Mouse (Mus musculus): Measurements from ENCODE around the gene Socs5. TPM values are rescaled to one million over a fixed set of nuclear protein-coding genes. Genes with fewer than 3 reads are reported as not detected.

The Socs5 gene
- polyA plus RNA-seq, 1 experiment from 2014 or later, result 10.8 TPM

DNA sequence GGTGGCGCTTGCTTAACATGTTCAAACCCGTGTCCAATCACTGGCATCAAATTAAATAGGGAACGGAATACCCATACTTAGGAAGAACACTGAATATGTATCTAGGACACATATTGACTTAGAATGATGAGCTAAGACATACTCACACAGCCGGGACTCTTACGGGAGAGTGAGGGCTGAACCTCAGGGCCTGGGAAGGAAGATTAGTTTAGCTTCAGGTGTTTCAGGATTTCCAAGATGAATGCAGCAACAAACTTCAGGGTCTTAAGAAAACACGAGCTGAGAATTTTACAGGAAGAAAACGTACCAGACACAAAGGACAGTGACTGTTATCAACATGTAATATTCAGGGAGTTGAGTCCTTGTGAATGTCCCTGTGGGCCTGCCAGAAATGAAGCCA lies 26.8 kb upstream of the Socs5 start:
- Histone ChIP-seq H3K4me3 (ENCODE audit: low read length) (no peak overlapping the region), H3K4me1 (ENCODE audit: control insufficient read depth, insufficient read depth, low read length) (no peaks in the 10 kb centered on the region), H3K9me3 (replicated peaks; ENCODE audit: control insufficient read depth, low read length) (no peaks in the 10 kb centered on the region), H3K9ac (ENCODE audit: low read length) (no peak overlapping the region), H3K4me2 (ENCODE audit: low read depth, low read length) (no peak overlapping the region), H3K27ac (ENCODE audit: low read length) (no peak overlapping the region), H3K27me3 (ENCODE audit: control insufficient read depth, insufficient read depth, low read length) (no peaks in the 10 kb centered on the region), H3K36me3 (ENCODE audit: control insufficient read depth, insufficient read depth) (no peaks in the 10 kb centered on the region)
- ATAC-seq (replicated peaks; ENCODE audit: extremely low read depth, insufficient read depth, low FRiP score), result no peak
- 82% methylated on average over 7 of the region's 7 CpGs for WGBS

DNA sequence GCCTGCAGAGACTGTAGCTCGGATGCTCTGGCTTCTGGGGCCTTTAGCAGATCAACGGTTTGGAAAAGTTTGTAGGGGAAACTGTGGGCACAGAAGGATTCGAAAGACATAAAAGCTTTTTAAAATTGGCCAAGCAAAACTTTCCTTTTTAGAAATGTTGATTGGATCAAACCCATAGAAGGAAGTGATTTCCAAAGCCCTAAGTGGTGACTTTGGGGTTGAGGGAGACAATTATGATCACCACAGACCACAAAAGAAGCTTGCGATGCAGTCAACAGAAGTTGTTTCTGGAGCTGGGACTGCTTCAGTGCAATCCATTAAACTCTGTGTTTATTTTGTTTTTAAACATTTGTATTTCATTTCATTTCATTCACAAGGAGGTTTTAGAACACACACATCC lies 24.9 kb upstream of the Socs5 start:
- H3K9me3 ChIP-seq (replicated peaks; ENCODE audit: control insufficient read depth, low read length), result no peaks in the 10 kb centered on the region
- no peak overlapping the region for H3K27ac ChIP-seq (ENCODE audit: low read length)
- H3K4me1 ChIP-seq (ENCODE audit: control insufficient read depth, insufficient read depth, low read length), result no peaks in the 10 kb centered on the region
- no peak overlapping the region for H3K9ac ChIP-seq (ENCODE audit: low read length)
- H3K4me3 ChIP-seq (ENCODE audit: low read length), result no peak overlapping the region
- H3K4me2 ChIP-seq (ENCODE audit: low read depth, low read length), result no peak overlapping the region
- no peaks in the 10 kb centered on the region for H3K27me3 ChIP-seq (ENCODE audit: control insufficient read depth, insufficient read depth, low read length)
- WGBS, result 85% methylated on average over 4 of the region's 4 CpGs
- no peaks in the 10 kb centered on the region for H3K36me3 ChIP-seq (ENCODE audit: control insufficient read depth, insufficient read depth)
- no peak for ATAC-seq (replicated peaks; ENCODE audit: extremely low read depth, insufficient read depth, low FRiP score)

DNA sequence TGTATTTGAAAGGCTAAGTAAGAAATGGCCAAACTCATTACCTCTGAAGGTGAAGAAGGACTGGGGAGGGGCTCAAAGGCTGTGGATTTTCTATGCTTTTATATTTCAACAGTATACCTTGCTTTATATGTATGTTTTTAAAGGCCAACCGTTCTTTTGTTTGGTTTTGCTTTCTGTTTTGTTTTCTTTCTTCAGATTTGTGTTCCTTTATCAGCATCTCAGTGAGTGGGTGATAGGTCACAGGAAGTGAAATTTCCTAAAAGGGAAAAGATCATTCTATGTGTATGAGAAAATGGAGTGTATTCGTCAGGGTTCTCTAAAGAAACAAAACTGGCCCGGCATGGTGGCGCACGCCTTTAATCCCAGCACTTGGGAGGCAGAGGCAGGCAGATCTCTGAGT lies 23.8 kb upstream of the Socs5 start:
- Histone ChIP-seq H3K4me3 (ENCODE audit: low read length) (no peak overlapping the region), H3K9me3 (replicated peaks; ENCODE audit: control insufficient read depth, low read length) (no peaks in the 10 kb centered on the region), H3K27me3 (ENCODE audit: control insufficient read depth, insufficient read depth, low read length) (no peaks in the 10 kb centered on the region), H3K9ac (ENCODE audit: low read length) (no peak overlapping the region), H3K27ac (ENCODE audit: low read length) (no peak overlapping the region), H3K4me2 (ENCODE audit: low read depth, low read length) (no peak overlapping the region), H3K4me1 (ENCODE audit: control insufficient read depth, insufficient read depth, low read length) (no peaks in the 10 kb centered on the region), H3K36me3 (ENCODE audit: control insufficient read depth, insufficient read depth) (no peaks in the 10 kb centered on the region)
- WGBS, result 72% methylated on average over 5 of the region's 5 CpGs
- no peak for ATAC-seq (replicated peaks; ENCODE audit: extremely low read depth, insufficient read depth, low FRiP score)

GRCm38 (mm10) chr17:87085726-87086125 lies 21.8 kb upstream of the Socs5 start:
- Histone ChIP-seq H3K4me1 (ENCODE audit: control insufficient read depth, insufficient read depth, low read length) (no peaks in the 10 kb centered on the region), H3K9ac (ENCODE audit: low read length) (no peak overlapping the region), H3K36me3 (ENCODE audit: control insufficient read depth, insufficient read depth) (no peaks in the 10 kb centered on the region), H3K27ac (ENCODE audit: low read length) (no peak overlapping the region), H3K4me3 (ENCODE audit: low read length) (no peak overlapping the region), H3K4me2 (ENCODE audit: low read depth, low read length) (no peak overlapping the region), H3K27me3 (ENCODE audit: control insufficient read depth, insufficient read depth, low read length) (no peaks in the 10 kb centered on the region), H3K9me3 (replicated peaks; ENCODE audit: control insufficient read depth, low read length) (no peaks in the 10 kb centered on the region)
- 83% methylated on average over 6 of the region's 6 CpGs for WGBS
- no peak for ATAC-seq (replicated peaks; ENCODE audit: extremely low read depth, insufficient read depth, low FRiP score)

- H3K4me2 ChIP-seq (ENCODE audit: low read depth, low read length), result no peak overlapping the region
- ATAC-seq (replicated peaks; ENCODE audit: extremely low read depth, insufficient read depth, low FRiP score), result no peak
- H3K36me3 ChIP-seq (ENCODE audit: control insufficient read depth, insufficient read depth), result no peaks in the 10 kb centered on the region
- H3K9me3 ChIP-seq (replicated peaks; ENCODE audit: control insufficient read depth, low read length), result no peaks in the 10 kb centered on the region
- no peak overlapping the region for H3K9ac ChIP-seq (ENCODE audit: low read length)
- H3K4me3 ChIP-seq (ENCODE audit: low read length), result no peak overlapping the region
- no peak overlapping the region for H3K27ac ChIP-seq (ENCODE audit: low read length)
- H3K4me1 ChIP-seq (ENCODE audit: control insufficient read depth, insufficient read depth, low read length), result peaks cover 5% of the 10 kb centered on the region
- 79% methylated on average over 7 of the region's 7 CpGs for WGBS
- H3K27me3 ChIP-seq (ENCODE audit: control insufficient read depth, insufficient read depth, low read length), result no peaks in the 10 kb centered on the region
These were observed 18.2 kb upstream of the Socs5 start for GRCm38 (mm10) chr17:87089296-87089695.

DNA sequence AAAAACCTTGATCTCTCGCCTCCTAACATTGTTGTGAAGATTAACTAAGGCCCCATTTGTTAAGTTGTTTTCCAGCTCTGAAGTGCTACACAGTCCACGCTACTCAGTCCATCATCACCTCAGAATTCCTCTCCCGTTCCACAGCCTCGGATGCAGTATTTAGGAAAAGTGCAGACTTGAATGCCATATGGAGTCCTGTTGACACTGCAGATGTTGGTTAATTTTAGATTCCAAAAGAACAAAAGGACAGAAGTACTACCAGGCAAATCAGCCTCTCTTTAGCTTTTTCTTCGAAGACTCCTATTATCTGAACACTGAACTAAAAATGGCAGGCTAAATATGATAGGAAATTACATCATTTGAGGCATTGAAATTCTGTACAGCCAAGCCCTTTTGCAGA lies 14.4 kb upstream of the Socs5 start:
- 27% methylated on average over 5 of the region's 5 CpGs for WGBS
- Histone ChIP-seq H3K4me2 (ENCODE audit: low read depth, low read length) (no peak overlapping the region), H3K4me3 (ENCODE audit: low read length) (no peak overlapping the region), H3K4me1 (ENCODE audit: control insufficient read depth, insufficient read depth, low read length) (peaks cover 5% of the 10 kb centered on the region), H3K27me3 (ENCODE audit: control insufficient read depth, insufficient read depth, low read length) (no peaks in the 10 kb centered on the region), H3K9ac (ENCODE audit: low read length) (no peak overlapping the region), H3K9me3 (replicated peaks; ENCODE audit: control insufficient read depth, low read length) (no peaks in the 10 kb centered on the region), H3K27ac (ENCODE audit: low read length) (no peak overlapping the region), H3K36me3 (ENCODE audit: control insufficient read depth, insufficient read depth) (no peaks in the 10 kb centered on the region)
- no peak for ATAC-seq (replicated peaks; ENCODE audit: extremely low read depth, insufficient read depth, low FRiP score)

DNA sequence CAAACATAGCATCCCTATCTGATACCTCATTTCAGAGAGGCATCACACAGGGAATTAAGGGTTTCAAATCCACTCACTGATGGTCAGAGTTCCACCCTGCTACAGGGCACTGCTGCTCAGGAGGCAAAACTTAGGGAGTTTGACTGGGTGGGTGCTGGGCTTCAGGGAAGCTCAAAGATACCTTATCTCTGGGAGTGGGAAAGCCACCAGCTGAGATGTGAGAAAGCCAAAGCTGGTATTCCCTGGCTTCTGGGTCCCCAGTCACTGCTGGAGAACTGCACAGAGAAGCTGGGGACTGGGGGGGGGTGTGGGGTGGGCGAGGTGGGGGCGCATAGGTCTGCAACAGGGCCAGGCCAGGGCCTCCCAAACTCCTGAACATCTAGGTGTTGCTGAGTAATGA lies 10.5 kb upstream of the Socs5 start:
- no peak for ATAC-seq (replicated peaks; ENCODE audit: extremely low read depth, insufficient read depth, low FRiP score)
- H3K4me1 ChIP-seq (ENCODE audit: control insufficient read depth, insufficient read depth, low read length), result peaks cover 5% of the 10 kb centered on the region
- no peaks in the 10 kb centered on the region for H3K27me3 ChIP-seq (ENCODE audit: control insufficient read depth, insufficient read depth, low read length)
- H3K9ac ChIP-seq (ENCODE audit: low read length), result no peak overlapping the region
- H3K27ac ChIP-seq (ENCODE audit: low read length), result no peak overlapping the region
- H3K4me3 ChIP-seq (ENCODE audit: low read length), result no peak overlapping the region
- 46% methylated on average over 2 of the region's 2 CpGs for WGBS
- H3K9me3 ChIP-seq (replicated peaks; ENCODE audit: control insufficient read depth, low read length), result no peaks in the 10 kb centered on the region
- H3K4me2 ChIP-seq (ENCODE audit: low read depth, low read length), result no peak overlapping the region
- H3K36me3 ChIP-seq (ENCODE audit: control insufficient read depth, insufficient read depth), result no peaks in the 10 kb centered on the region

- WGBS, result 77% methylated on average over 5 of the region's 5 CpGs
- Histone ChIP-seq H3K27ac (ENCODE audit: low read length) (no peak overlapping the region), H3K4me1 (ENCODE audit: control insufficient read depth, insufficient read depth, low read length) (peaks cover 6% of the 10 kb centered on the region), H3K9me3 (replicated peaks; ENCODE audit: control insufficient read depth, low read length) (no peaks in the 10 kb centered on the region), H3K36me3 (ENCODE audit: control insufficient read depth, insufficient read depth) (no peaks in the 10 kb centered on the region), H3K27me3 (ENCODE audit: control insufficient read depth, insufficient read depth, low read length) (no peaks in the 10 kb centered on the region), H3K9ac (ENCODE audit: low read length) (no peak overlapping the region), H3K4me2 (ENCODE audit: low read depth, low read length) (no peak overlapping the region), H3K4me3 (ENCODE audit: low read length) (no peak overlapping the region)
- no peak for ATAC-seq (replicated peaks; ENCODE audit: extremely low read depth, insufficient read depth, low FRiP score)
These were observed 9.9 kb upstream of the Socs5 start for GRCm38 (mm10) chr17:87097576-87097975.

GRCm38 (mm10) chr17:87100947-87101346 lies 6.5 kb upstream of the Socs5 start:
- Histone ChIP-seq H3K36me3 (ENCODE audit: control insufficient read depth, insufficient read depth) (no peaks in the 10 kb centered on the region), H3K4me1 (ENCODE audit: control insufficient read depth, insufficient read depth, low read length) (peaks cover 7% of the 10 kb centered on the region; the same call in 1 of the 2 replicates)

DNA sequence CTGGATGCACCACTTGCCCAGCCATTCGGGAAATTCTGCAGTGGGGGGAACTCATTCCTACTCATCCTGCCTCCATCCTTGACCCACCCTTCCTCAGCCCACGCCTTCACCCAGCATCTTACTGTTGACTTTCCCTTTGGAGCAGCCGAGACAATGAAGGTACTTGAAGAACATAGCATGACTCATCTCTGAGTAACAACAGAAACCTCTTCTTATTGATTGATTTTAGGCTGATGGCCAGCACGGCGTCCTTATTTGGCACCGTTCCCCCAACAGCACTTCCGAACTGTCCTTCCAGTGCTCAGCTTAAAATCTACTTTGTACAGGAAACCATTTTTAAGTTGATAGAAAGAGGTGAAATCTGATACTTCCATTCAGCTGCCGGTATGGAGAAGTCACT lies 4.8 kb upstream of the Socs5 start:
- H3K4me1 ChIP-seq (ENCODE audit: control insufficient read depth, insufficient read depth, low read length), result peaks cover 12% of the 10 kb centered on the region; the same call in 1 of the 2 replicates
- no peak for ATAC-seq (replicated peaks; ENCODE audit: extremely low read depth, insufficient read depth, low FRiP score)
- peak overlapping the region; percentile 8; the same call in 1 of the 2 replicates for H3K4me2 ChIP-seq (ENCODE audit: low read depth, low read length)
- H3K36me3 ChIP-seq (ENCODE audit: control insufficient read depth, insufficient read depth), result no peaks in the 10 kb centered on the region
- H3K9ac ChIP-seq (ENCODE audit: low read length), result no peak overlapping the region
- no peak overlapping the region for H3K27ac ChIP-seq (ENCODE audit: low read length)
- no peak overlapping the region for H3K4me3 ChIP-seq (ENCODE audit: low read length)
- no peaks in the 10 kb centered on the region for H3K27me3 ChIP-seq (ENCODE audit: control insufficient read depth, insufficient read depth, low read length)
- 40% methylated on average over 8 of the region's 8 CpGs for WGBS
- H3K9me3 ChIP-seq (replicated peaks; ENCODE audit: control insufficient read depth, low read length), result no peaks in the 10 kb centered on the region

More at GRCm38 (mm10) chr17:87100947-87101346, 6.5 kb upstream of the Socs5 start:
- Histone ChIP-seq H3K27me3 (ENCODE audit: control insufficient read depth, insufficient read depth, low read length) (no peaks in the 10 kb centered on the region), H3K27ac (ENCODE audit: low read length) (no peak overlapping the region), H3K4me2 (ENCODE audit: low read depth, low read length) (no peak overlapping the region), H3K9ac (ENCODE audit: low read length) (no peak overlapping the region), H3K9me3 (replicated peaks; ENCODE audit: control insufficient read depth, low read length) (no peaks in the 10 kb centered on the region), H3K4me3 (ENCODE audit: low read length) (no peak overlapping the region)
- 72% methylated on average over 4 of the region's 4 CpGs for WGBS
- no peak for ATAC-seq (replicated peaks; ENCODE audit: extremely low read depth, insufficient read depth, low FRiP score)
